Mouse (Mus musculus): ENCODE measurements around the gene Ublcp1.

DNA sequence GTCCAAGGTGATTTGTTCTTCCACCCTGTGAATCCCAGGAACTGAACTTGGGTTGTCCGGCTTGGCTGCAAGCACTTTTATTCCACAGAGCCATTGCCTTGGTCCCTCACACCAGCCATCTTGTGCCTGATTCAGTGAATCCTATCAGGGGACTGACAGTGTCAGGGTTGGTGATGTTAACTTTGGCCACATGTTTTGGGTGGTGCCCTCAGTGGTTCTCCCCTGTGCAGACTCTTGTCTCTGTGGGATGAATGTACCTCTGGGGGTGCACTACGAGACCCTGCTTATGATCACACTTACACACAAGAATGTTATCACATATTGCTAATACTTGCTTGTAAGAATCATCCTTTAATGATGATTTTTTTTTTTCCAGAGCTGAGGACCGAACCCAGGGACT lies 40.3 kb downstream of the Ublcp1 start:
- TF ChIP-seq CTCF (IDR thresholded peaks at IDR 0.05; ENCODE audit: low read depth) = no peak
- TF ChIP-seq EP300 (IDR thresholded peaks at IDR 0.05; ENCODE audit: low read depth) = no peak
